Mouse (Mus musculus) megakaryocyte, embryonic 14.5 days (primary cell): ENCODE results near the gene Gm28635. TPM values are rescaled to one million over a fixed set of nuclear protein-coding genes. Genes with fewer than 3 reads are reported as not detected.

ENCODE experiments used
- H3K27me3 ChIP-seq: replicated peaks from 2 replicates; pipeline ENCODE3; 2012; ENCODE audit warnings: inconsistent platforms
- H3K36me3 ChIP-seq: replicated peaks from 2 replicates; pipeline ENCODE3; 2012; ENCODE audit warnings: low read length, inconsistent platforms, mixed read lengths
- H3K4me1 ChIP-seq: 2 replicates; pipeline ENCODE4 v1.6.1; 2012; ENCODE audit warnings: inconsistent platforms
- H3K4me3 ChIP-seq: replicated peaks from 2 replicates; pipeline ENCODE3; 2012; ENCODE audit warnings: moderate library complexity, mild to moderate bottlenecking, inconsistent platforms
- H3K9me3 ChIP-seq: 2 replicates; pipeline ENCODE4 v1.6.1; 2012; ENCODE audit warnings: inconsistent platforms
- FLI1 ChIP-seq: IDR thresholded peaks from 2 replicates; pipeline ENCODE4 v1.6.1; 2012; ENCODE audit warnings: low read length, inconsistent platforms, mixed read lengths
- GATA1 ChIP-seq: IDR thresholded peaks from 3 replicates; pipeline ENCODE4 v1.6.1; 2012; ENCODE audit warnings: mixed read lengths, low read length, inconsistent platforms, borderline replicate concordance
- polyA plus RNA-seq: library from polyadenylated mRNA; stranded (reverse); fragments of >175 nt; gene quantifications from 2 replicates; pipeline ENCODE4 v1.2.3, GENCODE M21; 2012; ENCODE audit warnings: low replicate concordance; ENCODE audit not compliant: insufficient read depth

Gene Gm28635
- polyA plus RNA-seq, 1 experiment: not detected

DNA sequence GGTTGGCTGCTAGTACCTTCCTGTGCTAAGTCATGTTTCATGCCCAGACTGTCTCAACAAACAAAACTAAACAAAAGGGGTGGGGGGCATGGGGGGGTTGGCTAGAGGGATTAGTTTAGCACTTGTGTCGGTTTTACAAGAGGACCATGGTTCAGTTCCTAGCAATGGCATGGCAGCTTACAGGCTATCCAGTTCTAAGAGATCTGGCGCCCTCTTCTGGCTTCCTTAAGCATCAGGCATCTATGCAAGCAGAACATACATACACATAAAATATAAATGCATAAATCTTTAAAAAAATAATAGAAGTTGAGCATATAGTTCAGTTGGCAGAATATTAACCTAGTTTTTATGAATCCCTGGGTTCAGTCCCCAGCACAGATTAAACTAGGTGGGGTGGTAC, 15.0 kb downstream of the Gm28635 start:
- TF ChIP-seq GATA1 (no peak), FLI1 (no peak)
- H3K27me3 ChIP-seq: no peaks in the 10 kb centered on the region
- peaks cover 23% of the 10 kb centered on the region for H3K4me1 ChIP-seq
- 0 out of 2 replicates have a peak, but pooled peaks cover 3% of the 10 kb centered on the region for H3K9me3 ChIP-seq
- no peak overlapping the region for H3K4me3 ChIP-seq
- no peaks in the 10 kb centered on the region for H3K36me3 ChIP-seq

DNA sequence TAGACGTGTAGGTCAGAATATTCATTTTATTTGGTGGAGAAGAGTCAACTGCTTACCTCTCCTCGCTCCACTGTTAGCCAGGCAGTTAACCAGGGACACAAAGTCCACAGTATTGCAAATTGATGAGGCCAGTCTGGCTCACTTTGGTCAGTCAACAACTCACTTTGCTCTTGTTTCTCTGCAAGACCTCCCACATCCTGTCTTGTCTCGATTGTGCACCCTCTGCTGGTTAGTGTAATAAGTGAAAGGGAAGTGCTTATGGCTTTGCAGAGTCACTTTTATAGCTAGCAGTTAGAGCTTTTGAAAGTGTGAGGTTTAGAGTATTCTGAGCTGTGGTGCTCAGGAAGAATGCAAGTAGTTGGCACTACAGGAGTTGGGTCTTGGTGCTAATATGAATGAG, 17.6 kb downstream of the Gm28635 start:
- no peak for TF ChIP-seq FLI1
- TF ChIP-seq GATA1: no peak
- no peaks in the 10 kb centered on the region for H3K27me3 ChIP-seq
- H3K4me1 ChIP-seq: peaks cover 17% of the 10 kb centered on the region
- H3K9me3 ChIP-seq: 0 out of 2 replicates have a peak, but pooled peaks cover 3% of the 10 kb centered on the region
- peak overlapping the region; percentile 33 for H3K4me3 ChIP-seq
- no peaks in the 10 kb centered on the region for H3K36me3 ChIP-seq

DNA sequence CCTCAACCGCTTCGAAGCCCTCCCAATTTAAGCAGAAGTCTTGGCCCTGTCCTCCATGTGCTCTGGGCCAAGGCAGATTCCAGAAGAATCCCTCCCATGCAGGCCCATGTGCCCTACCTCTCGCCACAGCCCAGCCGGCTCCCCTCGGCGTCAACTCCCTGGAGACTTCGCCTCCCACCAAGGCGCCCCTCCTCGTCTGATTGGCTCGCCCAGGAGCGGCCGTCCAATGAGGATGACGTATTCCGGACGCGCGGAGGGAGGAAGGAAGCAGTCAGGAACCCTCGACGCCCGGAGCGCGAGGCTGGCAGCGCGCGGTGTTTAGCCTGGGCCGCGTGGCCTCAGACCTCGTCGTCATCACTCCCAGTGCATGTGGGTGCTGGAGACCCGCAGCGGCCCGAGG, 19.0 kb downstream of the Gm28635 start, which contains the start of gene Btbd18:
Gene Btbd18 (plus strand): TSS at position 274 of the 400 bp plus-strand sequence.
- Histone ChIP-seq H3K9me3 (0 out of 2 replicates have a peak, but pooled peaks cover 3% of the 10 kb centered on the region), H3K27me3 (no peaks in the 10 kb centered on the region), H3K4me3 (no peak within 1 kb of the TSS), H3K36me3 (no peaks in the 10 kb centered on the region), H3K4me1 (peaks cover 17% of the 10 kb centered on the region)
- TF ChIP-seq FLI1 (no peak), GATA1 (no peak)

DNA sequence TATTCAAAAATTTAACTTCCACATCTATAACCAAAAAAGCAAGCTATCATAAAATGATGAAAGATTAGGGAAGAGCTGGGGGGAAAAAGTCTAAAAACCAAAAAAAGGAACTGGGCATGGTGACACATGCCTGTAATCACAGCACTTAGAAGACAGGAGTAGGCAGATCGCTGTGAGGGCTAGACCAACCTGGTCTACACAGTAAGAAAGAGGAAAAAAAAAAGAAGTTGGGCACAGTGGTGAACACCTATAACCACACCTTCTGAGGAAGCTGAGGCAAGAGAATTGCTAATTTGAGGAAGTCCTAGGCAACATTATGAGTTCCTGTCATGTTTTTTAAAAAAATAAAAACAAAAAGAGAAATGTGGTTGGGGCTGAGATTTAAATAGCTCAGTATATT, 22.0 kb downstream of the Gm28635 start:
- TF ChIP-seq FLI1: no peak
- TF ChIP-seq GATA1: no peak
- Histone ChIP-seq H3K4me1 (peaks cover 16% of the 10 kb centered on the region), H3K4me3 (no peak overlapping the region), H3K27me3 (no peaks in the 10 kb centered on the region), H3K9me3 (0 out of 2 replicates have a peak, but pooled peaks cover 3% of the 10 kb centered on the region), H3K36me3 (no peaks in the 10 kb centered on the region)

DNA sequence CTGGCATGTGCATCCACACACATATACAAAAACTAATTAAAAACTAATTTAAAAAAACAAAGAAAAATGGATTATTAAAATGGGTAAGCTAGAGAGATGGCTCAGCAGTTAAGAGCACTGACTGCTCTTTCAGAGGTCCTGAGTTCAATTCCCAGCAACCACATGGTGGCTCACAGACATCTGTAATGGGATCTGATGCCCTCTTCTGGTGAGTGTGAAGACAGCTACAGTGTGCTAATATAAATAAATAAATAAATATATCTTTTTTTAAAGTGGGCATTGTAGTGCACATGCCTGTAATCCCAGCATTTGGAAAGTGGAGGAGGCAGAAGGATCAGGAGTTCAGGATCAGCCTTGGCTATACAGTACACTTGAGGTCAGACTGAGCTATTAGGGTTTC, 24.5 kb downstream of the Gm28635 start:
- no peaks in the 10 kb centered on the region for H3K27me3 ChIP-seq
- no peak overlapping the region for H3K4me3 ChIP-seq
- TF ChIP-seq GATA1: no peak
- no peak for TF ChIP-seq FLI1
- peaks cover 6% of the 10 kb centered on the region for H3K4me1 ChIP-seq
- no peaks in the 10 kb centered on the region for H3K36me3 ChIP-seq
- no peaks in the 10 kb centered on the region for H3K9me3 ChIP-seq

DNA sequence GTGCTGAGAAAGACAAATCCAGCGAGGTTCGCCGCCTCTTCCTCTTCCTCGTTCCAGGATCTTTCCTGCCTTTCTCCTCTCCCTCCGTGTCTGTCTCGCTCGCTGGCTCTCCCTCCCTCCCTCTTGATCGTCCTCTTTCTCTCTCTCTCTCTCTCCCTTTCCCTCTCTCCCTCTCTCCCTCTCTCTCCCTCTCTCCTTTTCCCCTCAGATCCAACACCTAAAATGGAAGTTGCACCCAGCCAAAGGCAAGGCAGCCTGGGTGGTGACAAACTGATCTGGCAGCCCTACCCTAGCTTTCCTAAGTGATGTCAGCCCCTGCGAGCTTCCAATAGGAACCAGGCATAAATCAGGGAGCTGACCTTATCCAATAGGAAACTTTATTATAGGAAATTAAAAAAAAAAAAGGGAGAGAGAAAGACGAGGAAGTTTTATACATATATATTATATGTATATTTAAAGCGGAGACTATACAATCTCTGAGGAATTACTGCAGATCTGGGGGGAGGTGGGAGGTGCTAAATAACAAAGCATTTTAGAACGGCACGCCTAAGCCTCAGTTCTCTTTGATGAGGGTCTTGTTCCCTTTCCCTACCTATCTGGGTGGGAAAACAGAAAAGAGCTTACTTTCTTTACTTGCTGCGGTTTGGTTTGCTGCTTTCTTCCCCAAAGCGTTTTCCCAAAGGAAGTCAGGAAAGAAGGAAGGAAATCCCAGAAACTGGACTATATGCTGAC, 27.2 kb downstream of the Gm28635 start, which contains the start of gene Ctnnd1:
Gene Ctnnd1 (minus strand): TSS at position 302 of the 732 bp plus-strand sequence.
- peaks cover 29% of the 10 kb centered on the region for H3K4me1 ChIP-seq
- H3K27me3 ChIP-seq: no peaks in the 10 kb centered on the region
- TF ChIP-seq GATA1 (no peak), FLI1 (no peak)
- H3K4me3 ChIP-seq: peak within 1 kb of the TSS; percentile 97
- H3K9me3 ChIP-seq: no peaks in the 10 kb centered on the region
- peaks cover 8% of the 10 kb centered on the region for H3K36me3 ChIP-seq

DNA sequence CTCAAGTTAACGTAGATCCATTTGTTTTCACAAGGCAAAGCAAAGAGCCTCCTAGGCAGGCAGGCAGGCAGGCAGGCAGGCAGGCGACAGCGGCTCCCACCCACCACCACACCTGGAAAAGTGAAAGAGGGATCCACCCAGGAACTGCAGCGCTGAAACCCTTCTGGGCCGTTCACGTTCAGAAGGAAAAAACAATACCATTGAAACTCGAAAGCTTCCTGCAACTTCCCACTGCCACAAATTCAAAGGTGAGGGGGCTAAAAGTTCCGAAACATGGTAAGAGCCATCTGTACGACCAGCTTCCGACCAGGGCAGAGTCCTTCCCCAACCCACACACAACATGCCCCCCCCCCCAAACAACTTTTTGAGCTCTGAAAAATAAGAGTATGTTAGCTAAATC, 28.2 kb downstream of the Gm28635 start:
- Histone ChIP-seq H3K9me3 (no peaks in the 10 kb centered on the region), H3K27me3 (no peaks in the 10 kb centered on the region), H3K36me3 (peaks cover 9% of the 10 kb centered on the region), H3K4me3 (peak overlapping the region; percentile 97), H3K4me1 (peaks cover 31% of the 10 kb centered on the region)
- TF ChIP-seq GATA1: no peak
- TF ChIP-seq FLI1: no peak

DNA sequence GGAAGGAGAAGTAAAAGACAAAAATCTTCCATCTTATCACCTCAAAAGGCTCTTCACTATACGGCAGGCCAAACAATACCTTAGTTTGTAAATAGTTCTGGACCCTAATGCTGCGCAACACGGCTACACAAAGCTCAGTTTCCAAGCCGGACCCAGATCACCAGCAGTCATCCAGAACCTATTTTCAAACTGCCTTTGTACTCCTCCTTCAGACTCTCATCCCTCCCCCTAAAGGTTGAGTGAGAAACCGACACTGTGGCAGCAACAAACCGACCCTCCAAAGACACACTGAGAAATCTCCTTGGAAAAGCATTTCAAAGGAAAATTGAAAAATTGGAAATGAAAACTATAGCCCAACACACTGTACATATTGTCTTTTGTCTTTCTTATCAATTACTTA, 29.5 kb downstream of the Gm28635 start:
- Histone ChIP-seq H3K4me1 (peaks cover 38% of the 10 kb centered on the region), H3K4me3 (peak overlapping the region; percentile 68), H3K36me3 (peaks cover 9% of the 10 kb centered on the region), H3K27me3 (no peaks in the 10 kb centered on the region), H3K9me3 (no peaks in the 10 kb centered on the region)
- TF ChIP-seq GATA1 (no peak), FLI1 (no peak)

DNA sequence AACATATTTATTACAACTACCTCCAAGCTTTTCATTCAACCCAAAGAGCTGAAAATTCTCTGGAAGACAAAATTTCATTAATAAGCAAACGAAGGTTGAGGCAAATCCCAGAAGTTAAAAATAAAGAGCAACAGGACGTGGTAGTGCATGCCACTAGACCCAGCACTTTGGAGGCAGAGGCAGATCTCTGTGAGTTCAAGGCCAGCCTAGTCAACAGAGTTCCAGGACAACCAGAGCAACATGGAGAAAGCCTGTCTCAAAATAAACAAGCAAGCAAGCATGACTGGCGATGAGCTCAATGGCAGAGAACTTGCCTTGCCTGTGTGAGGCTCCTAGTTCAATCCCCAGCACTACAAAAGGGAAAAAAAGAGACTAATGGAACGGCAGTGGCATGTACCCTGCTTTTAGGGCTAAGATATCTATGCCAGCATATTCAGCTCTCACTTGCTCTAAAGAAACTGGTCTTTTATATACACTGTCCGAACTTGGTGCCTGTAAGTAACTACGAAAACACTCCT, 30.7 kb downstream of the Gm28635 start:
- Histone ChIP-seq H3K4me3 (peak overlapping the region; percentile 14), H3K9me3 (no peaks in the 10 kb centered on the region), H3K27me3 (no peaks in the 10 kb centered on the region), H3K4me1 (peaks cover 47% of the 10 kb centered on the region), H3K36me3 (peaks cover 11% of the 10 kb centered on the region)
- TF ChIP-seq FLI1 (no peak), GATA1 (no peak)

DNA sequence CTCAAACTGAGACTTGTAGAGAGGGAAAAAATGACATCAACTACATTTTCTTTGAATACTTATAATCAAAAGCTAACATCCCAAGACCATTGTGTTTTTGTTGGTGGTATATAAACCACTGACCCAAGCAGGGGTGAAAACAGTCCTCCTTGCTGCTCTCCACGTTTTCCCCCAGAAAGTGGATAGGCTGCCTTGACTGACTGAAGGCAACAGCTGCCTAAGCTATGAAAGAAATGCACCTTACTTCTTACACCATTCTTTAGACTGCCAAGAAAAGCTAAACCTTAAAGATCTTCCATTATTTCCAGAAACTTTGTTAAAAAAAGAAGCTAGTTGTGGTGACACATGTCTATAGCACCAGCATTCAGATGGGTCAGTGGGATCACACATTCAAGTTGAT, 31.7 kb downstream of the Gm28635 start:
- Histone ChIP-seq H3K4me3 (no peak overlapping the region), H3K36me3 (peaks cover 20% of the 10 kb centered on the region), H3K9me3 (no peaks in the 10 kb centered on the region), H3K4me1 (peaks cover 57% of the 10 kb centered on the region), H3K27me3 (no peaks in the 10 kb centered on the region)
- TF ChIP-seq GATA1: no peak
- no peak for TF ChIP-seq FLI1
